Mouse (Mus musculus) neural tube, embryonic 13.5 days (tissue): Measurements from ENCODE around the gene Gne. TPM values are rescaled to one million over a fixed set of nuclear protein-coding genes. Genes with fewer than 3 reads are reported as not detected.

Experiments
- ATAC-seq: fragments of 200-750 bp; cut with Nextera tagmentation; 2 replicates; pipeline ENCODE4 v1.8.0; 2017; ENCODE audit warnings: low read depth, mild to moderate bottlenecking, moderate TSS enrichment, moderate library complexity
- H3K27ac ChIP-seq: fragments of 300-500 bp; sonication (generic); replicated peaks from 2 replicates; pipeline ENCODE4 v1.5.1; 2015; ENCODE audit warnings: moderate library complexity, mild to moderate bottlenecking, inconsistent platforms
- H3K27me3 ChIP-seq: fragments of 300-500 bp; sonication (generic); 2 replicates; pipeline ENCODE4 v1.6.1; 2015; ENCODE audit warnings: mild to moderate bottlenecking, inconsistent platforms
- H3K36me3 ChIP-seq: fragments of 300-500 bp; sonication (generic); 2 replicates; pipeline ENCODE4 v1.6.1; 2015; ENCODE audit warnings: mild to moderate bottlenecking, inconsistent platforms
- H3K4me1 ChIP-seq: fragments of 300-500 bp; sonication (generic); replicated peaks from 2 replicates; pipeline ENCODE4 v1.6.1; 2015; ENCODE audit warnings: inconsistent platforms
- H3K4me2 ChIP-seq: fragments of 300-500 bp; sonication (generic); 2 replicates; pipeline ENCODE4 v1.6.1; 2015; ENCODE audit warnings: inconsistent platforms, mild to moderate bottlenecking, moderate library complexity
- H3K4me3 ChIP-seq: fragments of 300-500 bp; sonication (generic); 2 replicates; pipeline ENCODE4 v1.5.1; 2015; ENCODE audit warnings: mild to moderate bottlenecking, inconsistent platforms
- H3K9ac ChIP-seq: fragments of 300-500 bp; sonication (generic); 2 replicates; pipeline ENCODE4 v1.6.1; 2015; ENCODE audit warnings: moderate library complexity, mild to moderate bottlenecking, inconsistent platforms
- H3K9me3 ChIP-seq: fragments of 300-500 bp; sonication (generic); 2 replicates; pipeline ENCODE4 v1.6.1; 2016; ENCODE audit warnings: inconsistent platforms
- WGBS: fragments of 180-500 bp; shearing (Covaris S2); methylation state at CpG from one replicate; pipeline ENCODE4 v1.1.7; 2015; 5-methylcytosine and 5-hydroxymethylcytosine counted together
- polyA plus RNA-seq: library from polyadenylated mRNA; unstranded; fragments of >200 nt; fragmentation: Nextera tagmentation; extraction: Ambion mirVana; gene quantifications from 2 replicates; pipeline ENCODE4 v1.2.1, GENCODE M21; 2015

The Gne gene
- polyA plus RNA-seq, 1 experiment from 2014 or later: 23.3 TPM

DNA sequence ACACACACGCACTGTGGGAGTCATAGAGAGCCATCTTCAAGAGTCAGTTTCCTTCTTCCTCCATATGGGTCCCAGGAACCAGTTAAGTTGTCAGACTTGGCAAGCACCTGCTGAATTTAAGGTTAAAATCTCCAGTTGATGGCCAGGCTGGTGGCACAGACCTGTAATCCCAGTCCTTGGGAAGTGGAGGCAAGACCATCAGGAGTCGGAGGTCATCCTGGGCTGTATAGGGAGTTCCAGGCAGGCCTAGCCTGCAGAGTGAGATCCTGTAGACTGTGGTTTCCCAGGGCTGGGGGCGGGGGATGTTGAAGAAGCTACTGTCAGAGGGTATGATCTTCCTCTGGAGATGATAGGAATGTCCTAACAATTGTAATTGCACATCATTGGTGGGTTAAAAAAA lies 95.0 kb downstream of the Gne start:
- no peaks in the 10 kb centered on the region for H3K27me3 ChIP-seq
- H3K4me1 ChIP-seq: no peaks in the 10 kb centered on the region
- no peak overlapping the region for H3K27ac ChIP-seq
- 92% methylated on average over 3 of the region's 3 CpGs for WGBS
- H3K9ac ChIP-seq: no peak overlapping the region
- no peak overlapping the region for H3K4me2 ChIP-seq
- no peak for ATAC-seq
- no peaks in the 10 kb centered on the region for H3K9me3 ChIP-seq
- H3K4me3 ChIP-seq: no peak overlapping the region
- no peaks in the 10 kb centered on the region for H3K36me3 ChIP-seq

DNA sequence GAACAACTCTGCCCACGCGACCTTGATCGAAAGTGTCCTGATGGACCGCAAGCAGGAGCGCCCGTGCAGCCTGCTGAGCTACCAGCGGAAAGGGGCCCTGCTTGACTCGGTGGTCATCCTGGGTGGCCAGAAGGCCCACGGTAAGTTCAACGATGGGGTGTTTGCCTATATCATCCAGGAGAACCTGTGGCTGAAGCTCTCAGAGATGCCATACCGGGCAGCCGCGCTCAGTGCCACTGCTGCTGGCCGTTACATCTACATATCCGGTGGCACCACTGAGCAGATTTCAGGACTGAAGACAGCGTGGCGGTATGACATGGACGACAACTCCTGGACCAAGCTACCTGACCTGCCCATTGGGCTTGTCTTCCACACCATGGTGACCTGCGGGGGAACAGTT lies 99.7 kb downstream of the Gne start:
- Histone ChIP-seq H3K9me3 (no peaks in the 10 kb centered on the region), H3K4me1 (peaks cover 9% of the 10 kb centered on the region), H3K4me3 (no peak overlapping the region), H3K9ac (no peak overlapping the region), H3K27me3 (no peaks in the 10 kb centered on the region), H3K27ac (no peak overlapping the region), H3K4me2 (no peak overlapping the region), H3K36me3 (no peaks in the 10 kb centered on the region)
- 96% methylated on average over 19 of the region's 19 CpGs for WGBS
- no peak for ATAC-seq

Other genes with a start within 250 kb of the Gne start
- not detected in 2 replicates for gene Olfr157, start 244.0 kb downstream of the Gne start, polyA plus RNA-seq
- gene Olfr155, start 232.6 kb downstream of the Gne start, polyA plus RNA-seq: not detected in 2 replicates
- 9.1 and 11.5 TPM in 2 replicates for gene Reck, start 208.6 kb downstream of the Gne start, polyA plus RNA-seq
- gene Glipr2, start 126.8 kb downstream of the Gne start, polyA plus RNA-seq: 70.9 and 81.6 TPM in 2 replicates
- gene Ccin, start 100.7 kb downstream of the Gne start, polyA plus RNA-seq: not detected in 2 replicates
- 346 and 355 TPM in 2 replicates for gene Clta, start 79.7 kb downstream of the Gne start, polyA plus RNA-seq
- 34.1 and 36.2 TPM in 2 replicates for gene Rnf38, start 149.6 kb upstream of the Gne start, polyA plus RNA-seq
- gene Melk, start 216.7 kb upstream of the Gne start, polyA plus RNA-seq: 7.9 and 10.1 TPM in 2 replicates